Mouse (Mus musculus) megakaryocyte-erythroid progenitor cell, adult 5-6 weeks (primary cell): ENCODE measurements at regions not wholly inside any gene's neighbourhood (a gene's known extent, or its start where the extent isn't known, plus 50 kb on each side); places are given as distances from the start of the nearest gene placed in this dataset.

ENCODE experiments used
- ATAC-seq: replicated peaks from 2 replicates; pipeline ENCODE4 v1.8.0; 2016; ENCODE audit warnings: mild to moderate bottlenecking, inconsistent platforms; ENCODE audit not compliant: severe bottlenecking, poor library complexity, low FRiP score, low TSS enrichment

GRCm38 (mm10) chr6:4397695-4398598 lies 106.7 kb upstream of the Col1a2 start:
- no peak for ATAC-seq

GRCm38 (mm10) chr6:4398599-4398980 lies 106.0 kb upstream of the Col1a2 start:
- no peak for ATAC-seq

GRCm38 (mm10) chr6:4405301-4405700 lies 99.3 kb upstream of the Col1a2 start:
- no peak for ATAC-seq

- ATAC-seq, result peak; percentile 90
Measured at GRCm38 (mm10) chr6:4407748-4408147, 96.9 kb upstream of the Col1a2 start.

GRCm38 (mm10) chr6:4413201-4413600 lies 91.4 kb upstream of the Col1a2 start:
- ATAC-seq, result no peak

GRCm38 (mm10) chr6:4414166-4414565 lies 90.4 kb upstream of the Col1a2 start:
- ATAC-seq, result peak; percentile 79; the same call in 1 of the 2 replicates

GRCm38 (mm10) chr6:4415206-4415605 lies 89.4 kb upstream of the Col1a2 start:
- no peak for ATAC-seq

GRCm38 (mm10) chr6:4417247-4417709 lies 87.3 kb upstream of the Col1a2 start:
- ATAC-seq, result no peak

GRCm38 (mm10) chr6:4418376-4418775 lies 86.2 kb upstream of the Col1a2 start:
- no peak for ATAC-seq

- ATAC-seq, result no peak
Measured at GRCm38 (mm10) chr6:4418941-4419351, 85.7 kb upstream of the Col1a2 start.

GRCm38 (mm10) chr6:4421466-4421865 lies 83.1 kb upstream of the Col1a2 start:
- ATAC-seq, result no peak

- ATAC-seq, result no peak
Measured at GRCm38 (mm10) chr6:4427122-4427521, 77.5 kb upstream of the Col1a2 start.

- ATAC-seq, result no peak
Measured at GRCm38 (mm10) chr6:4430704-4431310, 73.8 kb upstream of the Col1a2 start.

GRCm38 (mm10) chr6:4432192-4432591 lies 72.4 kb upstream of the Col1a2 start:
- ATAC-seq, result no peak

- no peak for ATAC-seq
Measured at GRCm38 (mm10) chr6:4436439-4436838, 68.2 kb upstream of the Col1a2 start.

- ATAC-seq, result no peak
Measured at GRCm38 (mm10) chr6:4436874-4437273, 67.7 kb upstream of the Col1a2 start.

- no peak for ATAC-seq
Measured at GRCm38 (mm10) chr6:4441618-4442167, 62.9 kb upstream of the Col1a2 start.

- no peak for ATAC-seq
Measured at GRCm38 (mm10) chr6:4445906-4446305, 58.7 kb upstream of the Col1a2 start.

GRCm38 (mm10) chr6:4451227-4451626 lies 53.4 kb upstream of the Col1a2 start:
- no peak for ATAC-seq
